Mouse (Mus musculus): Measurements from ENCODE around the gene Crocc2. TPM values are rescaled to one million over a fixed set of nuclear protein-coding genes. Genes with fewer than 3 reads are reported as not detected.
A peak's percentile ranks its signal among the peaks of the same experiment; 100 is the strongest.

The Crocc2 gene
- total and polyA plus RNA-seq, 3 experiments = not detected

GRCm38 (mm10) chr1:93235576-93236544, 67.3 kb downstream of the Crocc2 start, which contains the start of gene Sned1:
Sned1 (plus strand) TSS chr1:93235841.
- H3K9me3 ChIP-seq (replicated peaks; ENCODE audit: low read length) = peaks cover 8% of the 10 kb centered on the region
- H3K27ac ChIP-seq (ENCODE audit: insufficient read depth, low read depth) = no peak within 1 kb of the TSS
- TF ChIP-seq MEF2A (IDR thresholded peaks at IDR 0.05; ENCODE audit: borderline replicate concordance, low read depth, low read length) (no peak), ELF1 (IDR thresholded peaks at IDR 0.05; ENCODE audit: low read depth, low read length) (no peak), NELFE (IDR thresholded peaks at IDR 0.05; ENCODE audit: low read depth, low read length) (no peak), JUND (conservative IDR thresholded peaks at IDR 0.05; ENCODE audit: low read depth, low read length) (no peak), GABPA (IDR thresholded peaks at IDR 0.05; ENCODE audit: insufficient replicate concordance, low read depth, low read length) (no peak), EP300 (IDR thresholded peaks at IDR 0.05; ENCODE audit: low read length) (no peak), MAFK (IDR thresholded peaks at IDR 0.05; ENCODE audit: insufficient replicate concordance, low read length) (no peak), E2F4 (IDR thresholded peaks at IDR 0.05; ENCODE audit: insufficient replicate concordance, low read depth, low read length) (no peak), ETS1 (conservative IDR thresholded peaks at IDR 0.05; ENCODE audit: low read depth, low read length) (no peak), USF2 (conservative IDR thresholded peaks at IDR 0.05; ENCODE audit: low read depth, low read length) (no peak), KAT2A (IDR thresholded peaks at IDR 0.05; ENCODE audit: insufficient replicate concordance, low read length) (no peak), CTCF (conservative IDR thresholded peaks at IDR 0.05 in 1 of 2, IDR thresholded peaks at IDR 0.05 in 1 of 2; ENCODE audit: low read depth in 2 of 2, low read length in 2 of 2) (no peak), CHD2 (IDR thresholded peaks at IDR 0.05; ENCODE audit: low read length) (no peak), SIN3A (IDR thresholded peaks at IDR 0.05; ENCODE audit: low read length) (no peak), RCOR1 (conservative IDR thresholded peaks at IDR 0.05; ENCODE audit: low read depth, low read length) (no peak), POLR2A (IDR thresholded peaks at IDR 0.05; ENCODE audit: low read depth, low read length) (no peak), ZNF384 (IDR thresholded peaks at IDR 0.05; ENCODE audit: low read depth, low read length) (no peak)
- peak within 1 kb of the TSS in 1 of 3 experiments; percentile 31 for H3K4me3 ChIP-seq (replicated peaks in 1 of 3; ENCODE audit: low read depth in 2 of 3, low read length in 2 of 3, poor library complexity in 1 of 3)
- H3K4me1 ChIP-seq (ENCODE audit: control insufficient read depth in 1 of 2, insufficient read depth in 2 of 2) = peaks cover 0 to 8% of the 10 kb centered on the region in 2 experiments; a peak in 2 of 4 replicates
- no peak within 1 kb of the TSS for H3K9ac ChIP-seq (ENCODE audit: insufficient read depth, low read depth)
- peaks cover 86% of the 10 kb centered on the region for H3K27me3 ChIP-seq (replicated peaks)
- DNase-seq (ENCODE audit: extremely low read depth) = no peak
- peak within 1 kb of the TSS; percentile 50; the same call in 1 of the 2 replicates for H3K4me2 ChIP-seq (ENCODE audit: insufficient read depth, low read depth, poor library complexity, severe bottlenecking)
- in situ Hi-C loops (cut with MboI; ENCODE audit: low pct_ligation_motif_present, low pct_unique_long_range_greater_than_20kb, low sequenced_read_pairs) = no loop called here
- dilution Hi-C loops (cut with MboI; ENCODE audit: extremely low pct_ligation_motif_present, extremely low pct_unique_long_range_greater_than_20kb, low sequenced_read_pairs) = no loop called here
- no peaks in the 10 kb centered on the region for H3K79me2 ChIP-seq (replicated peaks; ENCODE audit: control insufficient read depth, extremely low read depth, insufficient read depth, poor library complexity, severe bottlenecking)
- H3K36me3 ChIP-seq (replicated peaks in 1 of 2; ENCODE audit: control insufficient read depth in 1 of 2, insufficient read depth in 1 of 2, low read length in 1 of 2) = no peaks in the 10 kb centered on the region

GRCm38 (mm10) chr1:93236545-93236924, 68.0 kb downstream of the Crocc2 start:
- peaks cover 83% of the 10 kb centered on the region for H3K27me3 ChIP-seq (replicated peaks)
- H3K36me3 ChIP-seq (replicated peaks in 1 of 2; ENCODE audit: control insufficient read depth in 1 of 2, insufficient read depth in 1 of 2, low read length in 1 of 2) = no peaks in the 10 kb centered on the region
- H3K79me2 ChIP-seq (replicated peaks; ENCODE audit: control insufficient read depth, extremely low read depth, insufficient read depth, poor library complexity, severe bottlenecking) = no peaks in the 10 kb centered on the region
- dilution Hi-C loops (cut with MboI; ENCODE audit: extremely low pct_ligation_motif_present, extremely low pct_unique_long_range_greater_than_20kb, low sequenced_read_pairs) (no loop called here), in situ Hi-C loops (cut with MboI; ENCODE audit: low pct_ligation_motif_present, low pct_unique_long_range_greater_than_20kb, low sequenced_read_pairs) (no loop called here)
- DNase-seq (ENCODE audit: extremely low read depth) = no peak
- no peak for TF ChIP-seq EP300 (IDR thresholded peaks at IDR 0.05; ENCODE audit: low read length)
- no peak for TF ChIP-seq GABPA (IDR thresholded peaks at IDR 0.05; ENCODE audit: insufficient replicate concordance, low read depth, low read length)
- no peak for TF ChIP-seq MXI1 (IDR thresholded peaks at IDR 0.05; ENCODE audit: low read depth, low read length)
- TF ChIP-seq USF1 (IDR thresholded peaks at IDR 0.05; ENCODE audit: low read depth, low read length) = no peak
- no peak for TF ChIP-seq POLR2A (IDR thresholded peaks at IDR 0.05; ENCODE audit: low read depth, low read length)
- no peak for TF ChIP-seq TBP (conservative IDR thresholded peaks at IDR 0.05; ENCODE audit: low read depth, low read length)
- no peak for TF ChIP-seq ZKSCAN1 (IDR thresholded peaks at IDR 0.05; ENCODE audit: borderline replicate concordance, low read depth, low read length)
- TF ChIP-seq MAZ (IDR thresholded peaks at IDR 0.05; ENCODE audit: low read depth, low read length) = no peak
- no peak for TF ChIP-seq ETS1 (conservative IDR thresholded peaks at IDR 0.05; ENCODE audit: low read depth, low read length)
- no peak for TF ChIP-seq ZC3H11A (IDR thresholded peaks at IDR 0.05; ENCODE audit: low read depth, low read length)
- TF ChIP-seq TCF12 (IDR thresholded peaks at IDR 0.05; ENCODE audit: low read depth, low read length) = no peak
- TF ChIP-seq NRF1 (IDR thresholded peaks at IDR 0.05; ENCODE audit: low read depth, low read length) = no peak
- TF ChIP-seq CHD2 (IDR thresholded peaks at IDR 0.05; ENCODE audit: low read length) = no peak
- TF ChIP-seq SMC3 (IDR thresholded peaks at IDR 0.05; ENCODE audit: low read depth, low read length) = no peak
- no peak for TF ChIP-seq MYC (IDR thresholded peaks at IDR 0.05; ENCODE audit: low read depth, low read length)
- no peak for TF ChIP-seq E2F4 (IDR thresholded peaks at IDR 0.05; ENCODE audit: insufficient replicate concordance, low read depth, low read length)
- no peak for TF ChIP-seq HCFC1 (IDR thresholded peaks at IDR 0.05; ENCODE audit: low read depth, low read length)
- TF ChIP-seq JUN (IDR thresholded peaks at IDR 0.05; ENCODE audit: insufficient read depth, low read depth, low read length) = no peak
- no peak for TF ChIP-seq POLR2AphosphoS2 (IDR thresholded peaks at IDR 0.05; ENCODE audit: low read depth, low read length)
- no peak for TF ChIP-seq SIN3A (IDR thresholded peaks at IDR 0.05; ENCODE audit: low read length)
- peaks cover 0 to 8% of the 10 kb centered on the region in 2 experiments; a peak in 2 of 4 replicates for H3K4me1 ChIP-seq (ENCODE audit: control insufficient read depth in 1 of 2, insufficient read depth in 2 of 2)
- no peak overlapping the region for H3K4me2 ChIP-seq (ENCODE audit: insufficient read depth, low read depth, poor library complexity, severe bottlenecking)
- peaks cover 8% of the 10 kb centered on the region for H3K9me3 ChIP-seq (replicated peaks; ENCODE audit: low read length)
- no peak overlapping the region for H3K4me3 ChIP-seq (replicated peaks in 1 of 3; ENCODE audit: low read depth in 2 of 3, low read length in 2 of 3, poor library complexity in 1 of 3)
- H3K27ac ChIP-seq (ENCODE audit: insufficient read depth, low read depth) = no peak overlapping the region
- no peak overlapping the region for H3K9ac ChIP-seq (ENCODE audit: insufficient read depth, low read depth)
